Mouse (Mus musculus): ENCODE measurements around the gene Clec11a. TPM values are rescaled to one million over a fixed set of nuclear protein-coding genes. Genes with fewer than 3 reads are reported as not detected.

Gene Clec11a
- polyA plus RNA-seq, 1 experiment, result 1.4 TPM

Other genes with a start within 250 kb of the Clec11a start
- gene Klk1b21, start 204.6 kb downstream of the Clec11a start, polyA plus RNA-seq (2012; rRNA removed), result not detected in 2 replicates
- gene Klk1b22, start 194.2 kb downstream of the Clec11a start, polyA plus RNA-seq (2012; rRNA removed), result 2.6 and 4.9 TPM in 2 replicates
- not detected in 2 replicates for gene Klk1b16, start 170.1 kb downstream of the Clec11a start, polyA plus RNA-seq (2012; rRNA removed)
- gene Klk1b24, start 118.7 kb downstream of the Clec11a start, polyA plus RNA-seq (2012; rRNA removed), result 0.10 TPM in 1 of 2 replicates, not detected in the other
- 0.12 and 0.18 TPM in 2 replicates for gene Klk1b3, start 108.7 kb downstream of the Clec11a start, polyA plus RNA-seq (2012; rRNA removed)
- not detected in 2 replicates for gene Klk1b4, start 99.5 kb downstream of the Clec11a start, polyA plus RNA-seq (2012; rRNA removed)
- gene Klk1b5, start 91.0 kb downstream of the Clec11a start, polyA plus RNA-seq (2012; rRNA removed), result 0.06 and 0.12 TPM in 2 replicates
- 389 and 435 TPM in 2 replicates for gene Klk1, start 81.5 kb downstream of the Clec11a start, polyA plus RNA-seq (2012; rRNA removed)
- gene Gm36864, start 70.7 kb downstream of the Clec11a start, polyA plus RNA-seq (2012; rRNA removed), result 0.06 TPM in 1 of 2 replicates, not detected in the other
- 1.3 and 2.1 TPM in 2 replicates for gene 1700028J19Rik, start 60.2 kb downstream of the Clec11a start, polyA plus RNA-seq (2012; rRNA removed)
- 57.0 and 72.3 TPM in 2 replicates for gene 2410002F23Rik, start 60.2 kb downstream of the Clec11a start, polyA plus RNA-seq (2012; rRNA removed)
- not detected in 2 replicates for gene Acp4, start 49.5 kb downstream of the Clec11a start, polyA plus RNA-seq (2012; rRNA removed)
- not detected in 2 replicates for gene Gm15517, start 45.5 kb downstream of the Clec11a start, polyA plus RNA-seq (2012; rRNA removed)
- gene Shank1, start 3.4 kb upstream of the Clec11a start, polyA plus RNA-seq (2012; rRNA removed), result 0.48 TPM in 2 replicates
- 0.78 and 0.92 TPM in 2 replicates for gene Syt3, start 77.2 kb upstream of the Clec11a start, polyA plus RNA-seq (2012; rRNA removed)
- gene 1700008O03Rik, start 78.9 kb upstream of the Clec11a start, polyA plus RNA-seq (2012; rRNA removed), result 0.95 and 0.99 TPM in 2 replicates
- gene Lrrc4b, start 122.1 kb upstream of the Clec11a start, polyA plus RNA-seq (2012; rRNA removed), result 0.97 TPM in 2 replicates
- gene Aspdh, start 158.5 kb upstream of the Clec11a start, polyA plus RNA-seq (2012; rRNA removed), result 0.31 and 0.64 TPM in 2 replicates
- 70.5 and 78.0 TPM in 2 replicates for gene Josd2, start 161.1 kb upstream of the Clec11a start, polyA plus RNA-seq (2012; rRNA removed)
- gene Emc10, start 189.6 kb upstream of the Clec11a start, polyA plus RNA-seq (2012; rRNA removed), result 144 and 159 TPM in 2 replicates
- gene Fam71e1, start 189.7 kb upstream of the Clec11a start, polyA plus RNA-seq (2012; rRNA removed), result 1.1 and 1.5 TPM in 2 replicates
- 0.26 and 0.67 TPM in 2 replicates for gene Mybpc2, start 217.8 kb upstream of the Clec11a start, polyA plus RNA-seq (2012; rRNA removed)
- 17.4 and 21.1 TPM in 2 replicates for gene Spib, start 225.2 kb upstream of the Clec11a start, polyA plus RNA-seq (2012; rRNA removed)
- gene Pold1, start 241.9 kb upstream of the Clec11a start, polyA plus RNA-seq (2012; rRNA removed), result 45.2 and 47.0 TPM in 2 replicates
- gene Nr1h2, start 247.0 kb upstream of the Clec11a start, polyA plus RNA-seq (2012; rRNA removed), result 163 and 192 TPM in 2 replicates